Mouse (Mus musculus) limb, embryonic 14.5 days (tissue): ENCODE measurements at regions not wholly inside any gene's neighbourhood (a gene's known extent, or its start where the extent isn't known, plus 50 kb on each side); places are given as distances from the start of the nearest gene placed in this dataset.

ENCODE experiments used
- ATAC-seq: fragments of 200-750 bp; cut with Nextera tagmentation; 2 replicates; pipeline ENCODE4 v1.8.0; 2017; ENCODE audit warnings: low read depth, moderate number of reproducible peaks, moderate TSS enrichment; ENCODE audit not compliant: low FRiP score
- DNase-seq: peaks from one replicate; pipeline ENCODE4 v3.0.0-alpha.2; 2015; ENCODE audit warnings: low spot score
- H3K27ac ChIP-seq: fragments of 300-500 bp; sonication (generic); replicated peaks from 2 replicates; pipeline ENCODE4 v1.5.1; 2014; ENCODE audit warnings: low read depth, mild to moderate bottlenecking, low read length, moderate library complexity, mixed read lengths
- H3K27me3 ChIP-seq: fragments of 300-500 bp; sonication (generic); 2 replicates; pipeline ENCODE4 v1.6.1; 2014; ENCODE audit warnings: low read length, mixed read lengths; ENCODE audit not compliant: control insufficient read depth, insufficient read depth
- H3K36me3 ChIP-seq: fragments of 300-500 bp; sonication (generic); 2 replicates; pipeline ENCODE4 v1.6.1; 2014; ENCODE audit warnings: mild to moderate bottlenecking, low read length, moderate library complexity, mixed read lengths; ENCODE audit not compliant: control insufficient read depth, insufficient read depth
- H3K4me1 ChIP-seq: fragments of 300-500 bp; sonication (generic); 2 replicates; pipeline ENCODE4 v1.6.1; 2014; ENCODE audit warnings: antibody characterized with exemption, low read length, mixed read lengths; ENCODE audit not compliant: control insufficient read depth, insufficient read depth
- H3K4me2 ChIP-seq: fragments of 300-500 bp; sonication (generic); replicated peaks from 2 replicates; pipeline ENCODE4 v1.6.1; 2014; ENCODE audit warnings: low read depth, mild to moderate bottlenecking, low read length, moderate library complexity; ENCODE audit not compliant: severe bottlenecking
- H3K4me3 ChIP-seq: fragments of 300-500 bp; sonication (generic); replicated peaks from 2 replicates; pipeline ENCODE4 v1.5.1; 2014; ENCODE audit warnings: low read length
- H3K9ac ChIP-seq: fragments of 300-500 bp; sonication (generic); 2 replicates; pipeline ENCODE4 v1.6.1; 2014; ENCODE audit warnings: mild to moderate bottlenecking, low read depth, low read length, moderate library complexity; ENCODE audit not compliant: severe bottlenecking
- H3K9me3 ChIP-seq: fragments of 300-500 bp; sonication (generic); 2 replicates; pipeline ENCODE4 v1.6.1; 2016; ENCODE audit warnings: low read length; ENCODE audit not compliant: control insufficient read depth
- POLR2A ChIP-seq: fragments of 200-500 bp; IDR thresholded peaks from 2 replicates; pipeline ENCODE4 v1.8.0; 2012; ENCODE audit warnings: inconsistent platforms, mild to moderate bottlenecking, moderate library complexity, borderline replicate concordance; ENCODE audit not compliant: insufficient read depth, insufficient read length; ENCODE audit errors: extremely low read depth
- WGBS: fragments of 180-500 bp; shearing (Covaris S2); extraction: QIAGEN DNeasy Blood & Tissue Kit; methylation state at CpG from one replicate; pipeline ENCODE4 v1.1.7; 2014; 5-methylcytosine and 5-hydroxymethylcytosine counted together

GRCm38 (mm10) chr9:43682102-43682501 is 61.7 kb upstream of the Nectin1 start:
- Histone ChIP-seq H3K4me3 (no peak overlapping the region), H3K9me3 (no peaks in the 10 kb centered on the region), H3K9ac (no peak overlapping the region), H3K27me3 (no peaks in the 10 kb centered on the region), H3K4me1 (no peaks in the 10 kb centered on the region), H3K27ac (no peak overlapping the region), H3K4me2 (no peak overlapping the region), H3K36me3 (no peaks in the 10 kb centered on the region)
- TF ChIP-seq POLR2A = no peak
- DNase-seq (no peak), ATAC-seq (no peak)
- 65% methylated on average over 5 of the region's 5 CpGs for WGBS

GRCm38 (mm10) chr9:43684596-43684995 is 59.2 kb upstream of the Nectin1 start:
- no peaks in the 10 kb centered on the region for H3K9me3 ChIP-seq
- ATAC-seq (no peak), DNase-seq (no peak)
- no peaks in the 10 kb centered on the region for H3K27me3 ChIP-seq
- WGBS = 86% methylated on average over 5 of the region's 5 CpGs
- no peaks in the 10 kb centered on the region for H3K4me1 ChIP-seq
- no peak overlapping the region for H3K27ac ChIP-seq
- no peaks in the 10 kb centered on the region for H3K36me3 ChIP-seq
- TF ChIP-seq POLR2A = no peak
- H3K9ac ChIP-seq = no peak overlapping the region
- no peak overlapping the region for H3K4me2 ChIP-seq
- H3K4me3 ChIP-seq = no peak overlapping the region

- Histone ChIP-seq H3K4me3 (no peak overlapping the region), H3K36me3 (no peaks in the 10 kb centered on the region), H3K4me1 (no peaks in the 10 kb centered on the region), H3K27ac (no peak overlapping the region), H3K9ac (no peak overlapping the region), H3K4me2 (no peak overlapping the region), H3K9me3 (no peaks in the 10 kb centered on the region), H3K27me3 (no peaks in the 10 kb centered on the region)
- DNase-seq (no peak), ATAC-seq (no peak)
- no peak for TF ChIP-seq POLR2A
- WGBS = 70% methylated on average over 1 of the region's 1 CpGs
Measured at GRCm38 (mm10) chr9:43692015-43692414, 51.8 kb upstream of the Nectin1 start.

- H3K4me3 ChIP-seq = no peak overlapping the region
- ATAC-seq = no peak
- H3K4me1 ChIP-seq = no peaks in the 10 kb centered on the region
- no peak for TF ChIP-seq POLR2A
- no peaks in the 10 kb centered on the region for H3K36me3 ChIP-seq
- H3K4me2 ChIP-seq = no peak overlapping the region
- H3K27me3 ChIP-seq = no peaks in the 10 kb centered on the region
- H3K9me3 ChIP-seq = no peaks in the 10 kb centered on the region
- 83% methylated on average over 10 of the region's 10 CpGs for WGBS
- no peak overlapping the region for H3K27ac ChIP-seq
- DNase-seq = no peak
- no peak overlapping the region for H3K9ac ChIP-seq
Measured at GRCm38 (mm10) chr9:43692538-43692937, 51.2 kb upstream of the Nectin1 start.
